ENCODE assay signal across 9 mouse cellular contexts in the genomic region with DNA sequence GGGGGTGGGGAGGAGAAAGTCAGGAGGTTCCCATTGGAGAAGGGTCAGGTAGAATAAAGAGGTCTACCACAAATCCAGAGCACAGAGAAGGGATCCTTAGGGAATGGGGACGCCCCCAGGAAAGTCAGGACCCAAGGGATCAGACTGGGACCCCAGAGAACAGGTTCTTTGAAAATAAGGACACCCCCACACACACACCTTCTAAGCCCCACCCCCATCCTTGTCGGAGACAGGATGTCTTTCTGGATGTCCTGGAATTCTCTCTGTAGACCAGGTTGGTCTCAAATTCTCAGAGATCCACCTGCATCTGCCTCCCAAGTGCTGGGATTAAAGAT. TPM values are rescaled to one million over a fixed set of nuclear protein-coding genes. Genes with fewer than 3 reads are reported as not detected.
DNase-seq lines count a peak whose midpoint lies in the region; ATAC-seq lines count a peak whose summit lies in the region.
"Had no signal": no experiment of that assay in that cellular context is flagged by ENCODE, and none has a peak within 500 bp of the region (broad histone marks: within the 10 kb centered on the region; RNA-seq: fewer than 3 reads in every experiment).

No protein-coding gene starts in this region.

- H3K27me3 ChIP-seq in neural tube, embryonic 11.5 days (ENCODE audit: control insufficient read depth, insufficient read depth, low read length): no peaks in the 10 kb centered on the region
- H3K27me3 ChIP-seq in limb, embryonic 13.5 days: no peaks in the 10 kb centered on the region
- H3K27me3 ChIP-seq in stomach, embryonic 15.5 days (replicated peaks): no peaks in the 10 kb centered on the region

- 0 out of 2 replicates have a peak overlapping the region, but pooled peaks have one; percentile 10 for H3K4me3 ChIP-seq in neural tube, embryonic 11.5 days (ENCODE audit: low read depth, low read length)
- H3K4me3 ChIP-seq in limb, embryonic 13.5 days: peak overlapping the region; percentile 81
- H3K4me3 ChIP-seq in stomach, embryonic 15.5 days (replicated peaks): peak overlapping the region; percentile 79

- H3K4me2 ChIP-seq in neural tube, embryonic 11.5 days (ENCODE audit: low read depth): peak overlapping the region; percentile 60
- H3K4me2 ChIP-seq in limb, embryonic 13.5 days (replicated peaks): peak overlapping the region; percentile 89
- peak overlapping the region; percentile 78 for H3K4me2 ChIP-seq in stomach, embryonic 15.5 days

- no peak overlapping the region for H3K9ac ChIP-seq in neural tube, embryonic 11.5 days (ENCODE audit: low read length)
- H3K9ac ChIP-seq in limb, embryonic 13.5 days: no peak overlapping the region
- no peak overlapping the region for H3K9ac ChIP-seq in stomach, embryonic 15.5 days

- peak; percentile 94 for DNase-seq in heart, adult 11 months
- no peak for DNase-seq in heart, postnatal 36 days
- DNase-seq in neural tube, embryonic 11.5 days (ENCODE audit: low spot score): no peak
- DNase-seq in neural tube, embryonic 10.5 days (ENCODE audit: extremely low spot score, low spot score): no peak
- no peak for DNase-seq in right cerebral cortex, postnatal 25 days
- DNase-seq in adrenal gland, postnatal 25 days: no peak
- DNase-seq: retina, postnatal 1 day had no signal

- no peak overlapping the region for H3K27ac ChIP-seq in neural tube, embryonic 11.5 days (ENCODE audit: low read depth, low read length)
- no peak overlapping the region for H3K27ac ChIP-seq in limb, embryonic 13.5 days
- no peak overlapping the region for H3K27ac ChIP-seq in stomach, embryonic 15.5 days

- H3K4me1 ChIP-seq in neural tube, embryonic 11.5 days (ENCODE audit: control insufficient read depth, insufficient read depth, low read length): peaks cover 18% of the 10 kb centered on the region
- H3K4me1 ChIP-seq in limb, embryonic 13.5 days: peaks cover 36% of the 10 kb centered on the region
- peaks cover 29% of the 10 kb centered on the region for H3K4me1 ChIP-seq in stomach, embryonic 15.5 days

- H3K36me3 ChIP-seq in neural tube, embryonic 11.5 days (ENCODE audit: control insufficient read depth, insufficient read depth, low read length): peaks cover 2% of the 10 kb centered on the region; the same call in 1 of the 2 replicates
- peaks cover 19% of the 10 kb centered on the region for H3K36me3 ChIP-seq in limb, embryonic 13.5 days
- no peaks in the 10 kb centered on the region; the same call in 1 of the 2 replicates for H3K36me3 ChIP-seq in stomach, embryonic 15.5 days

- intact Hi-C loops in heart, postnatal 36 days (cut with DNase I): no loop called here

- ATAC-seq in neural tube, embryonic 11.5 days (ENCODE audit: insufficient read depth, low FRiP score, low TSS enrichment): no peak
- no peak for ATAC-seq in limb, embryonic 13.5 days (ENCODE audit: low FRiP score, low read depth)
- no peak for ATAC-seq in stomach, embryonic 15.5 days (ENCODE audit: insufficient read depth, low FRiP score, low read depth)

- H3K9me3 ChIP-seq in neural tube, embryonic 11.5 days (ENCODE audit: control insufficient read depth, low read length): no peaks in the 10 kb centered on the region
- no peaks in the 10 kb centered on the region for H3K9me3 ChIP-seq in limb, embryonic 13.5 days
- H3K9me3 ChIP-seq in stomach, embryonic 15.5 days: no peaks in the 10 kb centered on the region

- WGBS in neural tube, embryonic 11.5 days: 93% methylated on average over 2 of the region's 2 CpGs
- WGBS in limb, embryonic 13.5 days: 89% methylated on average over 2 of the region's 2 CpGs
- WGBS in stomach, embryonic 15.5 days: 88% methylated on average over 2 of the region's 2 CpGs

RNA-seq across cellular contexts. Expression of a gene that starts 1.5 kb away (rescaled TPM):
- total RNA-seq in heart, postnatal 36 days (2021): 10 to 100 TPM; 16.5 to 18.0 TPM
- polyA plus RNA-seq in neural tube, embryonic 11.5 days (2014; fragmentation: Nextera tagmentation; extraction: Ambion mirVana): 15.0 and 15.5 TPM in 2 replicates
- 16.2 and 18.3 TPM in 2 replicates for polyA plus RNA-seq in limb, embryonic 13.5 days (2015; fragmentation: Nextera tagmentation; extraction: Ambion mirVana)
- polyA plus RNA-seq in stomach, embryonic 15.5 days (2015; fragmentation: Nextera tagmentation; extraction: Ambion mirVana): 14.4 and 14.5 TPM in 2 replicates
- 34.7 and 48.1 TPM in 2 replicates for total RNA-seq in adrenal gland, postnatal 25 days (2021)

RNA-seq across cellular contexts. Expression of a gene that starts 1.9 kb away (rescaled TPM):
- total RNA-seq in heart, postnatal 36 days (2021): 10 to 100 TPM; 15.9 to 18.4 TPM
- polyA plus RNA-seq in neural tube, embryonic 11.5 days (2014; fragmentation: Nextera tagmentation; extraction: Ambion mirVana): 79.4 and 87.1 TPM in 2 replicates
- polyA plus RNA-seq in limb, embryonic 13.5 days (2015; fragmentation: Nextera tagmentation; extraction: Ambion mirVana): 51.2 and 51.6 TPM in 2 replicates
- 44.4 and 50.0 TPM in 2 replicates for polyA plus RNA-seq in stomach, embryonic 15.5 days (2015; fragmentation: Nextera tagmentation; extraction: Ambion mirVana)
- 13.5 and 19.9 TPM in 2 replicates for total RNA-seq in adrenal gland, postnatal 25 days (2021)

RNA-seq across cellular contexts. Expression of a gene that starts 22.8 kb away (rescaled TPM):
- total RNA-seq in heart, postnatal 36 days (2021): not detected
- polyA plus RNA-seq in neural tube, embryonic 11.5 days (2014; fragmentation: Nextera tagmentation; extraction: Ambion mirVana): 2.0 and 2.7 TPM in 2 replicates
- polyA plus RNA-seq in limb, embryonic 13.5 days (2015; fragmentation: Nextera tagmentation; extraction: Ambion mirVana): 10.5 and 11.7 TPM in 2 replicates
- polyA plus RNA-seq in stomach, embryonic 15.5 days (2015; fragmentation: Nextera tagmentation; extraction: Ambion mirVana): 67.7 and 74.2 TPM in 2 replicates
- not detected in 2 replicates for total RNA-seq in adrenal gland, postnatal 25 days (2021)

RNA-seq across cellular contexts. Expression of a gene that starts 24.2 kb away (rescaled TPM):
- total RNA-seq in heart, postnatal 36 days (2021): 10 to 100 TPM; 78.0 to 99.6 TPM
- polyA plus RNA-seq in neural tube, embryonic 11.5 days (2014; fragmentation: Nextera tagmentation; extraction: Ambion mirVana): 47.2 and 55.1 TPM in 2 replicates
- 31.4 and 32.8 TPM in 2 replicates for polyA plus RNA-seq in limb, embryonic 13.5 days (2015; fragmentation: Nextera tagmentation; extraction: Ambion mirVana)
- polyA plus RNA-seq in stomach, embryonic 15.5 days (2015; fragmentation: Nextera tagmentation; extraction: Ambion mirVana): 49.9 and 51.3 TPM in 2 replicates
- total RNA-seq in adrenal gland, postnatal 25 days (2021): 37.5 and 42.2 TPM in 2 replicates

RNA-seq across cellular contexts. Expression of a gene that starts 31.2 kb away (rescaled TPM):
- 100 to 1,000 TPM; 118 to 124 TPM for total RNA-seq in heart, postnatal 36 days (2021)
- 79.1 and 81.5 TPM in 2 replicates for polyA plus RNA-seq in neural tube, embryonic 11.5 days (2014; fragmentation: Nextera tagmentation; extraction: Ambion mirVana)
- polyA plus RNA-seq in limb, embryonic 13.5 days (2015; fragmentation: Nextera tagmentation; extraction: Ambion mirVana): 118 and 131 TPM in 2 replicates
- polyA plus RNA-seq in stomach, embryonic 15.5 days (2015; fragmentation: Nextera tagmentation; extraction: Ambion mirVana): 89.1 and 95.7 TPM in 2 replicates
- total RNA-seq in adrenal gland, postnatal 25 days (2021): 31.8 and 46.3 TPM in 2 replicates

Comparison
In these comparisons a context has a peak if more than half of its experiments do, and no peak if none do; other contexts are left out.
1. H3K4me3 ChIP-seq: peak in every context shown above with its lines; median percentile 81 in limb, embryonic 13.5 days; 79 in stomach, embryonic 15.5 days; 10 in neural tube, embryonic 11.5 days.